Mouse (Mus musculus): ENCODE data around the gene Coro1b. TPM values are rescaled to one million over a fixed set of nuclear protein-coding genes. Genes with fewer than 3 reads are reported as not detected.

Gene Coro1b
- total RNA-seq (2021): 183 and 193 TPM in 2 replicates
- long read RNA-seq, experiment 1, transcript Coro1b-201 (11 exons, 1,888 nt): major isoform, 52 of 263 reads
- long read RNA-seq, experiment 1, partial matches to known transcripts: 31 of 263 reads
- long read RNA-seq, experiment 1, other reads (novel, unspliced or antisense): 180 of 263 reads
- long read RNA-seq, experiment 2, transcript Coro1b-201 (11 exons, 1,888 nt): major isoform, 40 of 161 reads
- long read RNA-seq, experiment 2, partial matches to known transcripts: 12 of 161 reads
- long read RNA-seq, experiment 2, other reads (novel, unspliced or antisense): 108 of 161 reads

DNA sequence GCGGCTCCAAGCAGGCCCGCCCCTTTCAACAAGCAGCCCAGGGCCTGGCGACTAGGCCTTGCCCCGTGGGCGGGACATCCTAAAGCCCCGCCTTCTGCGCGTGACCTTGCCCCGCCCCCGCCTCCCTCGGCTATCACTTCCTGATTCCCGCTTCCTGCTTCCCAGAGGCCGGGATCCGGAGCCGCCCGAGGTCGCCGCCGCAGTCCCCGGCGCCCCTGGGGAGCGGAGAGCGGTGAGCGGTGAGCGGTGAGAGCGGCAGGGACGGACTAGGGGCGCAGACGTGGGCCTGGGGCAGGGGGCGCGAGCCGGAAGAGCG is at the start of gene Coro1b:
Gene Coro1b (plus strand): TSS at position 129 of the 316 bp plus-strand sequence.
- peak; percentile 99 for DNase-seq

GRCm38 (mm10) chr19:4099056-4099455 is 49.4 kb upstream of the Coro1b start:
- peak; percentile 96 for DNase-seq

GRCm38 (mm10) chr19:4099837-4100717 is 48.3 kb upstream of the Coro1b start, which contains the start of gene Pitpnm1:
Pitpnm1 (plus strand) TSS chr19:4099998.
- DNase-seq: peak; percentile 90

GRCm38 (mm10) chr19:4100718-4101261 is 47.6 kb upstream of the Coro1b start:
- DNase-seq: peak; percentile 85

- DNase-seq: no peak
These were observed 47.0 kb upstream of the Coro1b start for GRCm38 (mm10) chr19:4101466-4101865.

DNA sequence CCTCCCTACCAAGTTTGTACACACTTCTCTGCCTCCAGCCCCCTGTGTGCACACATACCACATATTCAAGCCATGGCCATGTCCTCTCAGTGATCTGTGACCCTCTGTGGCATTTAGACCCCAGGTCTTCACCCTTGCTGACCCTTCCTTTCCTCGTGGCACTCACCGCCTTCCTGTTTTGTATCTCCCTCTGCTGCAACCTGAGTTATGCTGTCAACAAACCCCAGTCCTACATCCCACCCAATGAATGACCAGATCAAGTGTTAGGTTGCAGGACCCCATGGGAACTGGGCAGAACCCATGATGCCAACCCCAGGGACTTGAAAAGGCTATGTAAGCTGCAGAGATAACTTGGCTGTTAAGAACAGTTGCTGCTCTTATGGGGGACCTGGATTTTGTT is 46.4 kb upstream of the Coro1b start:
- DNase-seq: no peak

DNA sequence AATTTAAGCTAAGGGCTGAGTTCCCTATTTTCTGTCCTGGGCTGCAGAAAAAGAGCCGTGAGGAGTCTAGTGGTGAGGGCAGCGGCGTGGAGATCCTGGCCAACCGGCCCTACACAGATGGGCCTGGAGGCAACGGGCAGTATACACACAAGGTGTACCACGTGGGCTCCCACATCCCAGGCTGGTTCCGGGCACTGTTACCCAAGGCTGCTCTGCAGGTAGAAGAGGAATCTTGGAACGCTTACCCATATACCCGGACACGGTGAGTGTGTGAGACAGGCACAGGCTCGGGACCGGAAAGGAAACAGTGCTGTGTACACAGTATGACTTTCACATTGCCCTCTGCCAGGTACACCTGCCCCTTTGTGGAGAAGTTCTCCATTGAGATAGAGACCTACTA is 45.8 kb upstream of the Coro1b start:
- no peak for DNase-seq

DNA sequence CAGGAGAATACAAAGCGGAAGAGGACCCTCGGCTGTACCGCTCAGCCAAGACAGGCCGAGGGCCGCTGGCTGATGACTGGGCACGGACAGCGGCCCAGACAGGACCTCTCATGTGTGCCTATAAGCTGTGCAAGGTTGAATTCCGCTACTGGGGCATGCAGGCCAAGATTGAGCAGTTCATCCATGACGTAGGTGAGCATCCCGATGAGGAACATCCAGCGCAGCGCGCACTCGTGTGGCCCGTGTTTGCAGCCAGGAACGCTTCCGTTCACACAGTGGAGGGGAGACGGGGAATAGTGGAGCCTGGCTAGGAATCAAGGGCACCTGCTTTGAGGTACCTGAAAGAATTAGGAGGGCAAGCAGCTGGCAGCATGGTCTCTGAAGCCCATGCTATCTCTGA is 45.1 kb upstream of the Coro1b start:
- DNase-seq: no peak

GRCm38 (mm10) chr19:4103792-4104191 is 44.6 kb upstream of the Coro1b start:
- DNase-seq: no peak

DNA sequence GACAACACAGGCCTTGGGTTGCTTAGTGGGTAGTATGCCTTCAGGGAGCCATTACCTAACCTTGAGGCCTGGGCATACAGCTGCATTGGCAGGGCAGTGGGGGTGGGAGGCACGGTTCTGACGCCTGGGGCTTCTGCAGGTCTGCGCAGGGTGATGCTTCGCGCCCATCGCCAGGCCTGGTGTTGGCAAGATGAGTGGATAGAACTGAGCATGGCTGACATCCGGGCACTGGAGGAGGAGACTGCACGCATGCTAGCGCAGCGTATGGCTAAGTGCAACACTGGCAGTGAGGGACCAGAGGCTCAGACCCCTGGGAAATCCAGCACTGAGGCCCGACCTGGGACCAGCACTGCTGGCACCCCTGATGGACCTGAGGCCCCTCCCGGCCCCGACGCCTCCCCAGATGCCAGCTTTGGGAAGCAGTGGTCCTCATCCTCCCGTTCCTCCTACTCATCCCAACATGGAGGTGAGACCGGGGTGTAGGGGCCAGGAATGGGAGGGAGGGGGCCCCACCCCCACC is 43.7 kb upstream of the Coro1b start:
- no peak for DNase-seq

DNA sequence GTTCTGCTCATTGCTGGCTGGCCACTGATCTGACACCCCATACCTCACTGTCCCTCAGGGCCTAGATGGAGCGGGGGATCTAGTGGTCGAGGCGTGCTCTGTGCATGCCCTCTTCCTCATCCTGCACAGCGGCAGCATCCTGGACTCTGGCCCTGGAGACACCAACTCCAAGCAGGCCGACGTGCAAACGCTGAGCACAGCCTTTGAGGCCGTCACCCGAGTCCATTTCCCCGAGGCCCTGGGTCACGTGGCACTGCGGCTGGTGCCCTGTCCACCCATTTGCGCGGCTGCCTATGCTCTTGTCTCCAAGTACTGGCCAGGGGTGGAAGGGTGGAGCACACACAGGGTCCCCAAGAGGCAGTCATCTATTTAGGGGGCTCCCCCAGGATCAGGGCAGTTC is 41.8 kb upstream of the Coro1b start:
- no peak for DNase-seq

DNA sequence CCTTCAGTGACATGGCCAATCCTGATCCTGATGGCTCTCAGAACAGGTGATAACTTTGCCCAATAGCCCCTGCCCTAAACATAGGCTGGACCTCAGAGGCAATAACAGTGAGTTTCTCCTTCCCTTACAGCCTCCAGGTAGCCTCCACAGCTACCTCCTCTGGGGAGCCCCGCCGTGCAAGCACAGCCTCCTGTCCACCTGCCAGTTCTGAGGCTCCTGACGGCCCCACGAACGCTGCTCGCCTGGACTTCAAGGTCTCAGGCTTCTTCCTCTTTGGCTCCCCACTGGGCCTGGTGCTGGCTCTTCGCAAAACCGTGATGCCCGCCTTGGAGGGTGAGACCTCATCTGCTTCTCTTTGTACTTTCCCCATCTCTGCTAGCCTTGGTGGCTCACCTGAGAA is 39.9 kb upstream of the Coro1b start:
- no peak for DNase-seq

- no peak for DNase-seq
These were observed 36.1 kb upstream of the Coro1b start for GRCm38 (mm10) chr19:4112063-4112960.

GRCm38 (mm10) chr19:4113186-4113805 is 35.1 kb upstream of the Coro1b start:
- peak; percentile 98 for DNase-seq

DNA sequence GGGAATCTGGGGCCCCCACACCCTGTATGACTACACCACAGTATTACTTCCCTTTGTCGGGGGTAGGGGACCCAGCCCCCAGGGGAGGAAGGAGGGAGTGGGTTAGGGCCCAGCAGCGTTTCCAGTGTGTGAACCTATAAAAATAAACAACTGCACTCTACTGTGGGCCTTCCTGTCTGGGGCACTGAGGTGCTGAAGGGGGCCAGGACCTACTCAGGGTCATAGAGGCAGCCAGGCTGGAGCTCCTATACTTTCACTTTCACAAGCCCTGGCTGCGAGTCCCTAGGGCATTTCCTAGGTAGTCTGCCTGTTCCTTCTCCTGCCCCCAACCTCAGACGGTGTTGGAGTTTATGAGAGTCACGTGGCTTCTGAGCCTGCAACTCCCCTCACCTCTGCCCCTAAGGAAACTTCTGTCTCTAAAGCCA is 34.6 kb upstream of the Coro1b start:
- DNase-seq: peak; percentile 65

DNA sequence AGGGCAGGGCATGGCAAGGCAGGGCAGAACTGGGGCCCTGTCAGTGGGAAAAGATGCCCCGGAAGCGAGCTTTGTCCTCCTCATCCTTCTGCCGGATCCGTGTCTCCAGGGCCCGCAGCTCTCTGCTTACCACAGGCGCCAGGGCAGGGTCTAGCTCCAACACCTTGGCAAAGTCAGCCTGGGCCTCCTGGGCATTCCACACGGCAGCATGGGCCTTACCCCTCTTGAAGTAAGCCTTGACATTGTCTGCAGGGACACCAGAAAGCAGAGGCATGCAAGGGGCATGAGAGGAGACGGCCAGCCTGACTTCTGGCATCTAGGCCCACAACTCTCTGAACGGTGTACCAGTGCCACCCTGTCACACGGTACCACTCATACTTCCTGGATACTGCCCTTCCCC is 33.9 kb upstream of the Coro1b start:
- DNase-seq: no peak

- no peak for DNase-seq
These were observed 33.3 kb upstream of the Coro1b start for GRCm38 (mm10) chr19:4115144-4115543.

DNA sequence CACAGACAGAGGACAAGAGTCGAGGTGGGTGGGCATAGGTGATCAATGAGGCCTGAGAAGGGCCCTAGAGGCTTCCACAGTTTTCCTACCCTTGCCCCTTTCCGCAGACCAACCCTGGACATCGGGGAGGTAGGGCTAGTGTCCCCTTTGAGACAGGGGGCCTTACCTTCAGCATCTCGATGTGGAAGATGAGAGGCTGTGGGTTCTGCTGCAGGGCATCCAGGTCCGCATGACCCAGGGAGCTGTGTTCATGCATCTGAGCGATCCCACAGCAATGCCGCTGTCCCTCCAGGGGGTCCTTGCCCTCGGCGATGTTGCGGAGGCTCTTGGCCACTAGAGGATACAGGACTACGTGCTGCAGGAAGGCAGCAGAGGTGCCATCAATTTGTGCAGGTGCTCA is 32.6 kb upstream of the Coro1b start:
- no peak for DNase-seq

GRCm38 (mm10) chr19:4117006-4117405 is 31.4 kb upstream of the Coro1b start:
- DNase-seq: no peak

DNA sequence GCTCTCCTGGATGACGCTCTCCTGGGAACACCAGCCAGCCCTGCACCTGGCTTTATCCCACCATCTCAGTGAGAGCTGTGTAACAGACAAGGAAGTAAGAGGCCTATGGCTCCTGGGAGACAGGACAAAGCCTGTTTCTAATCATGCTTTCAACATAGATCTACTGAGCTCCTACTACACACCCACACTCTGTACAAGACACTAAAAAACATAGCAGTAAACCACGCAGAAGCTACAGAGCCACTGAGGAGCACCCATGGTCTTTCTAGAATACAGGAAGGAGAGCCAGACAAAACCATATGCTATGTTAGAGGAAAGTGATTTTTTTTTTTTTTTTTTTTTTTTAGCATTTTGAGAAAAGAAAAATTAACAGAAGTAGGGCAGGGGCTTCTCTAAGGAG is 30.1 kb upstream of the Coro1b start:
- DNase-seq: no peak

GRCm38 (mm10) chr19:4119716-4120487 is 28.5 kb upstream of the Coro1b start:
- no peak for DNase-seq

Data from adrenal gland, postnatal 14 days (tissue).